Mouse (Mus musculus) midbrain, postnatal 0 days (tissue): ENCODE measurements at regions not wholly inside any gene's neighbourhood (a gene's known extent, or its start where the extent isn't known, plus 50 kb on each side); places are given as distances from the start of the nearest gene placed in this dataset.
A peak's percentile ranks its signal among the peaks of the same experiment; 100 is the strongest.

Experiments used
- ATAC-seq: fragments of 200-750 bp; cut with Nextera tagmentation; 2 replicates; pipeline ENCODE4 v1.8.0; 2017; ENCODE audit warnings: moderate number of reproducible peaks, mild to moderate bottlenecking, moderate TSS enrichment, moderate library complexity; ENCODE audit not compliant: low FRiP score
- DNase-seq: peaks from one replicate; pipeline ENCODE4 v3.0.0-alpha.2; 2015; ENCODE audit warnings: low spot score
- H3K27ac ChIP-seq: fragments of 300-500 bp; sonication (generic); 2 replicates; pipeline ENCODE4 v1.5.1; 2014; ENCODE audit warnings: low read depth, mild to moderate bottlenecking, low read length, mixed read lengths
- H3K27me3 ChIP-seq: fragments of 300-500 bp; sonication (generic); 2 replicates; pipeline ENCODE4 v1.6.1; 2014; ENCODE audit warnings: low read length, control low read depth, mixed read lengths; ENCODE audit not compliant: insufficient read depth
- H3K36me3 ChIP-seq: fragments of 300-500 bp; sonication (generic); 2 replicates; pipeline ENCODE4 v1.6.1; 2014; ENCODE audit warnings: low read length, control low read depth, mixed read lengths; ENCODE audit not compliant: insufficient read depth
- H3K4me1 ChIP-seq: fragments of 300-500 bp; sonication (generic); 2 replicates; pipeline ENCODE4 v1.6.1; 2014; ENCODE audit warnings: mild to moderate bottlenecking, control low read depth, antibody characterized with exemption, low read length, mixed read lengths; ENCODE audit not compliant: insufficient read depth
- H3K4me2 ChIP-seq: fragments of 300-500 bp; sonication (generic); 2 replicates; pipeline ENCODE4 v1.6.1; 2014; ENCODE audit warnings: low read depth, mild to moderate bottlenecking, low read length, mixed read lengths; ENCODE audit not compliant: poor library complexity, severe bottlenecking
- H3K4me3 ChIP-seq: fragments of 300-500 bp; sonication (generic); 2 replicates; pipeline ENCODE4 v1.5.1; 2014; ENCODE audit warnings: low read depth, mild to moderate bottlenecking, low read length, moderate library complexity
- H3K9ac ChIP-seq: fragments of 300-500 bp; sonication (generic); replicated peaks from 2 replicates; pipeline ENCODE4 v1.6.1; 2014; ENCODE audit warnings: mild to moderate bottlenecking, low read length, moderate library complexity, mixed read lengths; ENCODE audit not compliant: poor library complexity, severe bottlenecking
- H3K9me3 ChIP-seq: fragments of 300-500 bp; sonication (generic); 2 replicates; pipeline ENCODE4 v1.6.1; 2016; ENCODE audit warnings: low read length, control low read depth
- CTCF ChIP-seq: IDR thresholded peaks from 2 replicates; pipeline ENCODE4 v1.5.1; 2016; ENCODE audit warnings: antibody characterized with exemption, mild to moderate bottlenecking
- WGBS: fragments of 180-500 bp; shearing (Covaris S2); extraction: QIAGEN DNeasy Blood & Tissue Kit; methylation state at CpG from one replicate; pipeline ENCODE4 v1.1.7; 2014; 5-methylcytosine and 5-hydroxymethylcytosine counted together

- DNase-seq (peak; percentile 90), ATAC-seq (peak; percentile 59; the same call in 1 of the 2 replicates)
- no peaks in the 10 kb centered on the region for H3K9me3 ChIP-seq
- no peak overlapping the region for H3K4me2 ChIP-seq
- H3K36me3 ChIP-seq: no peaks in the 10 kb centered on the region
- H3K4me3 ChIP-seq: no peak overlapping the region
- no peaks in the 10 kb centered on the region for H3K27me3 ChIP-seq
- H3K9ac ChIP-seq: no peak overlapping the region
- WGBS: 75% methylated on average over 10 of the region's 10 CpGs
- no peak for TF ChIP-seq CTCF
- peaks cover 13% of the 10 kb centered on the region for H3K4me1 ChIP-seq
- H3K27ac ChIP-seq: no peak overlapping the region
Observed at GRCm38 (mm10) chr13:54285968-54286367, 85.2 kb upstream of the Cplx2 start.

- ATAC-seq (no peak), DNase-seq (no peak)
- 87% methylated on average over 11 of the region's 11 CpGs for WGBS
- no peaks in the 10 kb centered on the region for H3K9me3 ChIP-seq
- TF ChIP-seq CTCF: no peak
- H3K4me3 ChIP-seq: no peak overlapping the region
- H3K4me2 ChIP-seq: no peak overlapping the region
- H3K9ac ChIP-seq: no peak overlapping the region
- no peaks in the 10 kb centered on the region for H3K36me3 ChIP-seq
- no peak overlapping the region for H3K27ac ChIP-seq
- peaks cover 13% of the 10 kb centered on the region for H3K4me1 ChIP-seq
- H3K27me3 ChIP-seq: no peaks in the 10 kb centered on the region
Observed at GRCm38 (mm10) chr13:54286616-54287015, 84.5 kb upstream of the Cplx2 start.

DNA sequence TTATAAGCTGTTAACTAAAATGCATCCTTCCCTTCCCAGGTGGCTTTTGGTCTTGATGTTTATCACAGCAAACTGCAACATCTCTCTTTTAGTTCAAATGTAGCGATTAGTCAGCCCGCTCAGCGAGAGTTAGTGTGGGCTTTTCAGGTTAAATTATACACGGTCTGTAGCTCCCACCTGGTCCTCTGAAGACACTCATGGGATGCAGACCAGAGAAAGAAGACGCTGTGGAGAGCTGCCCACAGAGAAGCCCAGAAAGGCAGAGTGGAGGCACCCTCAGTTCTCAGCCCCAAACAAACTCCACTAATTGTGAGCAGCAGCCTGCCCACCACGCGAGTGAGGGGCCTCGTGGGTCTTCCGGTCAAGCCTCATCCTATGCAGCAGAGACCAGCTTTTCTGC lies 81.1 kb upstream of the Cplx2 start:
- Histone ChIP-seq H3K9me3 (no peaks in the 10 kb centered on the region), H3K27me3 (no peaks in the 10 kb centered on the region), H3K36me3 (no peaks in the 10 kb centered on the region), H3K4me3 (no peak overlapping the region), H3K4me1 (no peaks in the 10 kb centered on the region), H3K9ac (no peak overlapping the region), H3K4me2 (no peak overlapping the region), H3K27ac (no peak overlapping the region)
- 88% methylated on average over 9 of the region's 9 CpGs for WGBS
- no peak for TF ChIP-seq CTCF
- ATAC-seq (no peak), DNase-seq (no peak)

DNA sequence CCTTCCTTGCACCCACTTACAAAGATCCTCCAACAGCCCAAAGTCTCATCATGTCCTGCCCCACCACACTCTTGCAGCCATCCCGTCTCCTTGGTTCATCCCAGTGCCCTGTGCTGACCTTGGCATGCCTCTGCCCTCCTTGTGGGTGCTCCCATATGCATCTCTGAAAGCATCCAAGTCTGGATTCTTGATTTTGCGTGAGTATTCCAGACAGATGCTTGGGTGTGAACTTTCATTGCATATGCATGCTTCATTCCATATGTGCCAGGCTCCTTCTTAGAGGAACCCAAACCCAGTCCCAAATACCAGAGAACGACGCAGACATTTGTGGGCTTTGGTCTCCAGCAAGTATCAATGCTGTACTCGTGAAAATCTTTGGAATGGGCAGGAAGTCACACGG lies 78.8 kb upstream of the Cplx2 start:
- no peak overlapping the region for H3K27ac ChIP-seq
- no peaks in the 10 kb centered on the region for H3K9me3 ChIP-seq
- H3K36me3 ChIP-seq: no peaks in the 10 kb centered on the region
- H3K27me3 ChIP-seq: no peaks in the 10 kb centered on the region
- H3K9ac ChIP-seq: no peak overlapping the region
- no peak for DNase-seq
- no peak overlapping the region for H3K4me3 ChIP-seq
- no peak overlapping the region for H3K4me2 ChIP-seq
- 84% methylated on average over 6 of the region's 6 CpGs for WGBS
- ATAC-seq: no peak
- TF ChIP-seq CTCF: no peak
- H3K4me1 ChIP-seq: no peaks in the 10 kb centered on the region

DNA sequence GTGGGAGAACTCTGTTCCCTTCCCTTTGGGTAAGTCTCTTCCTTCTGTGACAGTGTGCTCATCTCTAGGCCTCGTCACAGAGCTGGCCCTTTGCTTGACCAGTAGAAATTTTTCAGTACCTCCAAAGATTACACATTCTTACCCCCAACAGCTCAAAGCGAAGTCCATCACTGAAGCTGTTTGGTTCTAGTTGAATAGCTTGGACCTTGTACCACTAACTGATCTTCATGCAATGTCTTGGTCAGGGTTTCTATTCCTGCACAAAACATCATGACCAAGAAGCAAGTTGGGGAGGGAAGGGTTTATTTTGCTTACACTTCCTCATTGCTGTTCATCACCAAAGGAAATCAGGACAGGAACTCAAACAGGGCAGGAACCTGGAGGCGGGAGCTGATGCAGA lies 78.1 kb upstream of the Cplx2 start:
- WGBS: 86% methylated on average over 3 of the region's 3 CpGs

DNA sequence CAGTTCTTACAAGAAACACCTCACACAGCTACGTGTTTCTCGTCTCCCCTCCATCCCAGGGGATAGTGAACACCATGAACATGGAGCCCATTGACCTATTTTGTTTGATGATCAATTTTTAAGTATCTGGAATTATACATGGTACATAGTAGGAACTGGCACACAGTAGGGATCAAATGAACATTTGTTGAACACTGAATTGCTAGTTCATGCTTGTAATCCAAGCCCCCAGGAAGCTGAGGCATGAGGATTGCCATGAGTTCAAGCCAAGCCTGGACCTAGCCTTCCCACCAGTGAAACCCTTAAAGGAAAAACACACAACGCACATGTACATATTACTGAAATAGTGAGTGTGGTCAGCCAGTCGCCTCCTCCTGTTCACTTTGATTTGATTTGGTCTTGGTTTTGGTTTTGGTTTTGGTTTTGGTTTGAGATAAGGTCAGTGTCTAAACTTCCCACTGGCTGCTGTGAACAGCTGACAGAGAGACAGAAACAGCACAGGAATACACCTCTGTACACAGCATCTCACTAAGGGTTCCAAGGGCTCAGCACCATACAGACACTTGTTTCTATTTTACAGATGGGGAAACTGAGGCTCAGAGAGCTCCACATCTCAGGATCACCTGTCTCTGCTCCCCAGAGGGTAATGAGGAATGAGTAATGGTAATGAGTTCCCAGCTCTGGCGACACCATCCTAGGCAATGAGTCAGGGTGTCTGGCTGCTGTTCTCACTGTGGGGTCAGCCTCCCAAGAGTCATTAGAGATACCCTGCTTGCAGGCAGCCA lies 75.5 kb upstream of the Cplx2 start:
- no peaks in the 10 kb centered on the region; the same call in 1 of the 2 replicates for H3K4me1 ChIP-seq
- no peaks in the 10 kb centered on the region for H3K36me3 ChIP-seq
- H3K27ac ChIP-seq: no peak overlapping the region
- no peaks in the 10 kb centered on the region for H3K27me3 ChIP-seq
- no peaks in the 10 kb centered on the region for H3K9me3 ChIP-seq
- DNase-seq: no peak
- H3K9ac ChIP-seq: no peak overlapping the region
- ATAC-seq: no peak
- TF ChIP-seq CTCF: no peak
- 73% methylated on average over 5 of the region's 5 CpGs for WGBS
- H3K4me3 ChIP-seq: no peak overlapping the region
- H3K4me2 ChIP-seq: no peak overlapping the region

More for the DNA sequence above, 78.1 kb upstream of the Cplx2 start:
- Histone ChIP-seq H3K36me3 (no peaks in the 10 kb centered on the region), H3K4me2 (no peak overlapping the region), H3K9me3 (no peaks in the 10 kb centered on the region), H3K9ac (no peak overlapping the region), H3K4me3 (no peak overlapping the region), H3K27ac (no peak overlapping the region), H3K4me1 (no peaks in the 10 kb centered on the region), H3K27me3 (no peaks in the 10 kb centered on the region)
- no peak for ATAC-seq
- TF ChIP-seq CTCF: no peak
- DNase-seq: no peak
